Mouse (Mus musculus) heart, postnatal 25 days (tissue): ENCODE results near the gene Thoc5. TPM values are rescaled to one million over a fixed set of nuclear protein-coding genes. Genes with fewer than 3 reads are reported as not detected.

Experiments
- DNase-seq: peaks from one replicate; pipeline ENCODE4 v3.0.0; 2022; ENCODE audit warnings: low spot score
- intact Hi-C: fragments of 180-260 bp; cut with DNase I; formaldehyde crosslinking; loops from one replicate; pipeline ENCODE4 v1.15.1; 2025
- microRNA-seq: library from miRNA; unstranded; fragments of <30 nt; microRNA quantifications from one replicate; pipeline ENCODE4 v1.2.0, GENCODE M21; 2022
- total RNA-seq, 2 experiments: library from RNA; stranded (reverse); gene quantifications; 2 replicates each; pipeline ENCODE4 v1.2.3; 2021

The Thoc5 gene
- total RNA-seq, 2 experiments from 2014 or later: 16.3 to 16.9 TPM

DNA sequence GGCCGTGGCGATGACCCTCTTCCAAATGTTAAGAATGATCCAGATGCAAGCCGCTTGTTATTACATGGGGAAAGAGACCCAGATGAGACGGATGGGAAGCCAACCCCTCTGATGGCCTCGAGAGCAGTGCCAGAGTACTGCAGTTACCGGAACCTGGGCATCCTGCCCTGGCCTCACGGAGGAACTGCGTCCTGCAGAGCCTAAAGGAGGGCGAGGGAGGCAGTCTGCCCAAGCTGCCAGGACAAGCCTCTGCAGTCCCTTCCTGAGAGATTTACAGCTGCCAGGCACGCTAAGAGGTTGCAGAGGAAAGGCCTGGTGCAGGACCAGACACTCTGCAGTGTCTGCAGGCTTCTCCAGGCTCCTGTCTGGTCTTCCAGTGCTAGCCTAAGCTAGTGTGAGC, 73.3 kb downstream of the Thoc5 start:
- no peak for DNase-seq
- intact Hi-C loops: no loop called here

DNA sequence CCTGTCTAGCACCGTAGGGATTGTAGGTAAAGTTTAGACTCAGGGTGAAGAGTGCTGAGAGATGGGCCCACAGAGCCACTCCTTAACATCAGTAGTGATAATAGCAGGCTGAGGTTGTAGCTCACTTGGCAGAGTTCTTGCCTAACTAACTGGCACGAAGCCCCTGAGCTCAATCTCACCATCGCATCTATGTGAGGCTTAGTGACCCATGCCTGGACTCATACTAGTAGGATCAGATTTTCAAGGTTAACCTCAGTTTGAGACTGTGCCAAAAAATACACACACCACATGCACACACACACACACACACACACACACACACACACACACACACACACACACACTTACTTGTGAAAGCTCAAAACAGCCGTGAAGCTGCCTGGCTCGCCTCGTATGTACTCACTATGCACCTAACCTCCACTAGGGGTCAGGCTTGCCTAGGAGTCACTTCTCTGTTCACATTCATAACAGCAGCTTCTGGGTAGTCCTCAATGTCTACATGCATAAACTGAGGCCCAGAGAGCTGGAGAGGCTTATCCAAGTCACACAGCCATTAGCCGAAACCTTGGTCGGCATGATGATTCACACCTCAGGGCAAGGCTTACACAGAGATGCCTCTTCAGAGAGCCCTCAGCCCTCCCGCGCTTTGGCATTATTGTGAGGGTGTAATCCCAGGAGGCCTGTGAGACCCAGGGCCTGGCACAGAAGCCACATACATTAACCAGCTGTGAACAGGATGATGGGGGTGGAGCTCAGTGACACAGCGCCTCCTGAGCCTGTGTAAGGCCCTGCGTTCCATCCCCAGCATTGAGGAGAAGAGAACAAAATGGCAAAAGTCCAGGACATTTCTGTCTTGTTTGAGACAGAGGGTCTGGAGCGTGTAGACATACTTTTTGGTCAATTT, 78.1 kb downstream of the Thoc5 start:
- intact Hi-C loops: no loop called here
- no peak for DNase-seq

- DNase-seq: no peak
- intact Hi-C loops: loop anchor here (2.0 kb wide), 1 partner anchor 57 kb away; no protein-coding TSS in a partner anchor
Observed at GRCm38 (mm10) chr11:4973871-4974256, 78.7 kb downstream of the Thoc5 start.

GRCm38 (mm10) chr11:4974376-4975122, 79.4 kb downstream of the Thoc5 start:
- DNase-seq: no peak
- intact Hi-C loops: loop anchor here (2.0 kb wide), 1 partner anchor 58 kb away; no protein-coding TSS in a partner anchor

- intact Hi-C loops: loop anchor here (2.0 kb wide), 1 partner anchor 59 kb away; no protein-coding TSS in a partner anchor
- DNase-seq: no peak
Observed at GRCm38 (mm10) chr11:4975623-4976022, 80.5 kb downstream of the Thoc5 start.

Small RNAs within 50 kb of the gene (microRNA-seq; reads per million reads assigned to microRNA genes)
- not detected for gene Mir6918

Other genes with a start within 250 kb of the Thoc5 start
- gene Uqcr10, start 191.0 kb upstream of the Thoc5 start, total RNA-seq: 1,000 to 10,000 TPM; 1,536 to 1,541 TPM
- 10 to 100 TPM; 25.7 to 26.3 TPM for gene Zmat5, start 190.6 kb upstream of the Thoc5 start, total RNA-seq
- not detected for gene Cabp7, start 148.5 kb upstream of the Thoc5 start, total RNA-seq
- gene Nf2, start 45.8 kb upstream of the Thoc5 start, total RNA-seq: 10 to 100 TPM; 81.5 to 83.6 TPM
- gene Nipsnap1, start 21.4 kb upstream of the Thoc5 start, total RNA-seq: under 1 TPM; 0.70 to 0.86 TPM
- not detected for gene Nefh, start 52.7 kb downstream of the Thoc5 start, total RNA-seq
- gene Ap1b1, start 91.5 kb downstream of the Thoc5 start, total RNA-seq: 10 to 100 TPM; 53.1 to 58.1 TPM
- gene Rasl10a, start 162.8 kb downstream of the Thoc5 start, total RNA-seq: 1 to 10 TPM; 2.4 to 5.3 TPM
- 10 to 100 TPM; 19.0 to 21.2 TPM for gene Gas2l1, start 170.0 kb downstream of the Thoc5 start, total RNA-seq
- 10 to 100 TPM; 21.4 to 21.6 TPM for gene Rhbdd3, start 203.6 kb downstream of the Thoc5 start, total RNA-seq
- 10 to 100 TPM; 95.7 to 96.0 TPM for gene Ewsr1, start 203.9 kb downstream of the Thoc5 start, total RNA-seq